Mouse (Mus musculus): ENCODE results near the gene Gtpbp8. TPM values are rescaled to one million over a fixed set of nuclear protein-coding genes. Genes with fewer than 3 reads are reported as not detected.

Gtpbp8 gene
- total and polyA plus RNA-seq, 3 experiments, result 3.2 to 9.9 (median 8.1) TPM

DNA sequence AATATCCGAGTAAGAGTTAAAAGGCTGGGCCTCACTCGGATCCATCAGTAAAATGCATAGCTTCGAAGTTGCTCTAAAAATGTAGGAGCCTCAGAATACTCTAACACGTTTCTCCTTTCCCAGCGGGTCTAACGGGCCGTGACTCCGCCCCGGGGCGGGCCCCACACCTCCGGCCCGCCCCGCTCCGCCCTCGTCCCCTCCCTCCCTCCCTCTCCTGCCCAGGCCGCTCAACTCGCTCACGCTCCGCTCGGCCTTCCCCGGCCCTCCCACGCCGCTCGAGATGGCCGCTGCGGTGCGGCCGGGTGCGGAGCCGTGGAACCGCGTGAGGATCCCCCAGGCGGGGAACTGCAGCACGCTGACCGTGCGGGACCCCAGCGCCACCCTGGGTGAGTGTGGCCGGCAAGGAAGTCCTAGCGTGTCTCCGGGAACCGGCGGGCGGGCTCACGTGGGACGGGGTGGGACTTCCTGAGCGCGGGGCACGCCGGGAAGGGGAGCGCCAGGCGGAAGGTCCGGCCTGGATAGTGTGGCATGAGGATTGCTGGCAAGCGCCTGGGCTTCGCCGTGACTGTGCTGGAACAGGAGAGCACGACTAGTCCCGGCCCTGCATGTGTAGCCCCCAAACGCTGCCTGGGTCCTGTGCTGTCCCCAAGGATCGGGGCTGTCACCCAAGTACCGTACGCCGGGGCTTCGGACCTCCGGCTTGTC is 21.9 kb downstream of the Gtpbp8 start, which contains the start of gene Nepro:
Nepro (plus strand) TSS at position 219 of the 705 bp plus-strand sequence.
- Histone ChIP-seq H3K27me3 (ENCODE audit: control insufficient read depth, insufficient read depth, low read length) (no peaks in the 10 kb centered on the region), H3K4me3 (peak within 1 kb of the TSS; percentile 92), H3K9ac (ENCODE audit: low read depth, low read length) (peak within 1 kb of the TSS; percentile 86), H3K79me2 (replicated peaks; ENCODE audit: control insufficient read depth, insufficient read depth, low read length) (no peaks in the 10 kb centered on the region), H3K27ac (peak within 1 kb of the TSS; percentile 83), H3K4me1 (ENCODE audit: control insufficient read depth, insufficient read depth, low read length) (peaks cover 5% of the 10 kb centered on the region), H3K36me3 (ENCODE audit: control insufficient read depth, insufficient read depth, low read length) (peaks cover 4% of the 10 kb centered on the region)
- WGBS, result 1% methylated on average over 63 of the region's 64 CpGs
- intact Hi-C loops (cut with DNase I), result loop anchor here (10.0 kb wide), 2 partner anchors 371 to 911 kb away; partner anchors contain the start of gene Ccdc80
- TF ChIP-seq EP300 (IDR thresholded peaks at IDR 0.05; ENCODE audit: insufficient read depth, low read depth, low read length) (no peak), POLR2A (IDR thresholded peaks at IDR 0.05; ENCODE audit: insufficient read depth, low read depth, low read length) (peak; percentile 91)
- DNase-seq, result peak; percentile 98

DNA sequence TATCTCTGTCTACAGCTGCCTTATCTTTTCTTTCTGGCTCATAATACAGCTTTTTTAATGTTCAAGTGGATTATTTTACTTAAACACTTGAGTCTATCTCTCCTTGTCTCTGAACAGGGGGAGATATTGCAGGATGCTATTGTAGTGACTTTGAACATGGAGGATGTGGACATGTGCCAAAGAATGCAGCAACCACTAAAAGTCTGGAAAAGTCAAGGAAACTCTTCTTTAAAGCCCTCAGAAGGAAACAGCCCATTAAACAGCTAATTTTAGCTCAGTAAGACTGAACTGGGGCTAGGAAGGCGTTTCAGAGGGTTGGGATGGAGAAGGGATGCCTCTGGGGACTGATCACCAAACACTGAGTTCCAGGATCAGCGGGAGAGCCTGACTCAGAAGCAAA is 23.5 kb downstream of the Gtpbp8 start:
- Histone ChIP-seq H3K4me3 (no peak overlapping the region), H3K4me1 (ENCODE audit: control insufficient read depth, insufficient read depth, low read length) (peaks cover 5% of the 10 kb centered on the region), H3K27me3 (ENCODE audit: control insufficient read depth, insufficient read depth, low read length) (no peaks in the 10 kb centered on the region), H3K9ac (ENCODE audit: low read depth, low read length) (no peak overlapping the region; the same call in 1 of the 2 replicates), H3K27ac (no peak overlapping the region), H3K36me3 (ENCODE audit: control insufficient read depth, insufficient read depth, low read length) (peaks cover 4% of the 10 kb centered on the region), H3K79me2 (replicated peaks; ENCODE audit: control insufficient read depth, insufficient read depth, low read length) (no peaks in the 10 kb centered on the region)
- 61% methylated on average over 2 of the region's 2 CpGs for WGBS
- no peak for DNase-seq
- TF ChIP-seq EP300 (IDR thresholded peaks at IDR 0.05; ENCODE audit: insufficient read depth, low read depth, low read length) (no peak), CTCF (IDR thresholded peaks at IDR 0.05) (no peak), POLR2A (IDR thresholded peaks at IDR 0.05; ENCODE audit: insufficient read depth, low read depth, low read length) (no peak)
- intact Hi-C loops (cut with DNase I), result loop anchor here (10.0 kb wide), 2 partner anchors 372 to 912 kb away; partner anchors contain the start of gene Ccdc80

DNA sequence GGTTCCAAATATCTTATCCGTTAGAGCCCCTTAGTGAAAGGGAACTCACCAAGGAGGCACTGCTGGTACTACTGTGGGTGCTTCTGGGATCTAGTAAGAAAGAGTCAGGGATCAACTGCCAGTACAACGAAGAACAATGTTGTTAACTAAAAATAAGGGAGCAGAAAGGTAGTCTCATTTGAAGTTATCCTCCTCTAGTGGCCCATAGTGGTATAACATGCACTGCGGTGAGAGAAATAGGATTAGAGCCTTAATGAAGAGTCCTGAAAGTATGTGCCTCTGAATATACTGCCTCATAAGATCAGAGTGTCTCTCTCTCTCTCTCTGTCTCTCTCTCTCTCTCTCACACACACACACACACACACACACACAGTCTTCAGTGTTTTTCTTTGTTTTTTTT is 25.6 kb downstream of the Gtpbp8 start:
- 78% methylated on average over 3 of the region's 3 CpGs for WGBS
- H3K27me3 ChIP-seq (ENCODE audit: control insufficient read depth, insufficient read depth, low read length), result no peaks in the 10 kb centered on the region
- intact Hi-C loops (cut with DNase I), result loop anchor here (10.0 kb wide), 2 partner anchors 374 to 914 kb away; partner anchors contain the start of gene Ccdc80
- no peaks in the 10 kb centered on the region for H3K79me2 ChIP-seq (replicated peaks; ENCODE audit: control insufficient read depth, insufficient read depth, low read length)
- peaks cover 4% of the 10 kb centered on the region for H3K4me1 ChIP-seq (ENCODE audit: control insufficient read depth, insufficient read depth, low read length)
- peaks cover 4% of the 10 kb centered on the region for H3K36me3 ChIP-seq (ENCODE audit: control insufficient read depth, insufficient read depth, low read length)
- no peak overlapping the region for H3K4me3 ChIP-seq
- no peak overlapping the region for H3K27ac ChIP-seq
- DNase-seq, result no peak
- H3K9ac ChIP-seq (ENCODE audit: low read depth, low read length), result no peak overlapping the region
- peak; percentile 64 for TF ChIP-seq CTCF (IDR thresholded peaks at IDR 0.05)
- no peak for TF ChIP-seq EP300 (IDR thresholded peaks at IDR 0.05; ENCODE audit: insufficient read depth, low read depth, low read length)

- Histone ChIP-seq H3K27ac (no peak overlapping the region), H3K4me3 (no peak overlapping the region), H3K27me3 (ENCODE audit: control insufficient read depth, insufficient read depth, low read length) (no peaks in the 10 kb centered on the region), H3K9ac (ENCODE audit: low read depth, low read length) (no peak overlapping the region), H3K79me2 (replicated peaks; ENCODE audit: control insufficient read depth, insufficient read depth, low read length) (no peaks in the 10 kb centered on the region), H3K4me1 (ENCODE audit: control insufficient read depth, insufficient read depth, low read length) (peaks cover 3% of the 10 kb centered on the region), H3K36me3 (ENCODE audit: control insufficient read depth, insufficient read depth, low read length) (peaks cover 4% of the 10 kb centered on the region)
- intact Hi-C loops (cut with DNase I), result loop anchor here (10.0 kb wide), 1 partner anchor 235 kb away; no protein-coding TSS in a partner anchor
- TF ChIP-seq CTCF (IDR thresholded peaks at IDR 0.05), result no peak
- TF ChIP-seq EP300 (IDR thresholded peaks at IDR 0.05; ENCODE audit: insufficient read depth, low read depth, low read length), result no peak
- no peak for TF ChIP-seq POLR2A (IDR thresholded peaks at IDR 0.05; ENCODE audit: insufficient read depth, low read depth, low read length)
- WGBS, result 66% methylated on average over 7 of the region's 7 CpGs
- no peak for DNase-seq
These were observed 26.8 kb downstream of the Gtpbp8 start for GRCm38 (mm10) chr16:44719349-44719748.

- WGBS, result 75% methylated on average over 2 of the region's 2 CpGs
- Histone ChIP-seq H3K79me2 (replicated peaks; ENCODE audit: control insufficient read depth, insufficient read depth, low read length) (no peaks in the 10 kb centered on the region), H3K36me3 (ENCODE audit: control insufficient read depth, insufficient read depth, low read length) (no peaks in the 10 kb centered on the region), H3K27ac (no peak overlapping the region), H3K27me3 (ENCODE audit: control insufficient read depth, insufficient read depth, low read length) (no peaks in the 10 kb centered on the region), H3K4me3 (no peak overlapping the region), H3K4me1 (ENCODE audit: control insufficient read depth, insufficient read depth, low read length) (peaks cover 1% of the 10 kb centered on the region), H3K9ac (ENCODE audit: low read depth, low read length) (no peak overlapping the region)
- no peak for DNase-seq
- intact Hi-C loops (cut with DNase I), result loop anchor here (10.0 kb wide), 1 partner anchor 233 kb away; no protein-coding TSS in a partner anchor
- TF ChIP-seq CTCF (IDR thresholded peaks at IDR 0.05), result peak; percentile 54
- TF ChIP-seq EP300 (IDR thresholded peaks at IDR 0.05; ENCODE audit: insufficient read depth, low read depth, low read length), result no peak
- TF ChIP-seq POLR2A (IDR thresholded peaks at IDR 0.05; ENCODE audit: insufficient read depth, low read depth, low read length), result no peak
These were observed 28.3 kb downstream of the Gtpbp8 start for GRCm38 (mm10) chr16:44717838-44718237.

- DNase-seq, result no peak
- Histone ChIP-seq H3K79me2 (replicated peaks; ENCODE audit: control insufficient read depth, insufficient read depth, low read length) (no peaks in the 10 kb centered on the region), H3K4me1 (ENCODE audit: control insufficient read depth, insufficient read depth, low read length) (peaks cover 1% of the 10 kb centered on the region), H3K9ac (ENCODE audit: low read depth, low read length) (no peak overlapping the region), H3K27me3 (ENCODE audit: control insufficient read depth, insufficient read depth, low read length) (no peaks in the 10 kb centered on the region), H3K27ac (no peak overlapping the region), H3K36me3 (ENCODE audit: control insufficient read depth, insufficient read depth, low read length) (no peaks in the 10 kb centered on the region), H3K4me3 (no peak overlapping the region)
- intact Hi-C loops (cut with DNase I), result loop anchor here (10.0 kb wide), 1 partner anchor 232 kb away; no protein-coding TSS in a partner anchor
- WGBS, result 83% methylated on average over 2 of the region's 2 CpGs
- TF ChIP-seq EP300 (IDR thresholded peaks at IDR 0.05; ENCODE audit: insufficient read depth, low read depth, low read length) (no peak), CTCF (IDR thresholded peaks at IDR 0.05) (no peak), POLR2A (IDR thresholded peaks at IDR 0.05; ENCODE audit: insufficient read depth, low read depth, low read length) (no peak)
These were observed 29.0 kb downstream of the Gtpbp8 start for GRCm38 (mm10) chr16:44717141-44717634.
